In genomic region chr8:61283169-61284081, GRCm38 (mm10) we compare ENCODE assay signal across 8 mouse cellular contexts. TPM values are rescaled to one million over a fixed set of nuclear protein-coding genes. Genes with fewer than 3 reads are reported as not detected.
DNase-seq lines count a peak whose midpoint lies in the region; ATAC-seq and TF ChIP-seq lines count a peak whose summit lies in the region.

No protein-coding gene starts in this region.

- peak; percentile 41; the same call in 1 of the 2 replicates for ATAC-seq in hindbrain, embryonic 11.5 days (ENCODE audit: low FRiP score)
- peak; percentile 42 for ATAC-seq in limb, embryonic 13.5 days (ENCODE audit: low FRiP score, low read depth)
- no peak for ATAC-seq in granulocyte monocyte progenitor cell, adult 5-6 weeks (replicated peaks; ENCODE audit: poor library complexity, severe bottlenecking)

- no peaks in the 10 kb centered on the region for H3K9me3 ChIP-seq in hindbrain, embryonic 11.5 days (ENCODE audit: control insufficient read depth, low read length)
- H3K9me3 ChIP-seq in limb, embryonic 13.5 days, result no peaks in the 10 kb centered on the region

- H3ac ChIP-seq in myocyte (ENCODE audit: control insufficient read depth, insufficient read length), result no peak overlapping the region

- H3K4me2 ChIP-seq in hindbrain, embryonic 11.5 days (replicated peaks; ENCODE audit: low read depth, low read length), result no peak overlapping the region
- peak overlapping the region; percentile 12; the same call in 1 of the 2 replicates for H3K4me2 ChIP-seq in limb, embryonic 13.5 days (replicated peaks)
- H3K4me2 ChIP-seq in myocyte (ENCODE audit: low read depth), result peak overlapping the region; percentile 59

- TF ChIP-seq POLR2A in myocyte (IDR thresholded peaks at IDR 0.05; ENCODE audit: insufficient read length, low read depth), result no peak

- peak; percentile 92 for DNase-seq in heart, adult 11 months
- no peak for DNase-seq in heart, postnatal 25 days (ENCODE audit: low spot score)
- DNase-seq in adrenal gland, postnatal 36 days, result peak; percentile 26 to 55
- DNase-seq in hindbrain, embryonic 11.5 days (ENCODE audit: low spot score), result peak; percentile 42
- DNase-seq in right cerebral cortex, adult 18-20 months, result no peak

- H3K79me2 ChIP-seq in myocyte (ENCODE audit: control insufficient read depth, insufficient read depth), result no peaks in the 10 kb centered on the region

- H3K27ac ChIP-seq in hindbrain, embryonic 11.5 days (ENCODE audit: low read depth, low read length), result no peak overlapping the region
- peak overlapping the region; percentile 40; the same call in 1 of the 2 replicates for H3K27ac ChIP-seq in limb, embryonic 13.5 days

- H3K4me3 ChIP-seq in hindbrain, embryonic 11.5 days (ENCODE audit: low read depth, low read length), result no peak overlapping the region
- no peak overlapping the region for H3K4me3 ChIP-seq in limb, embryonic 13.5 days
- no peak overlapping the region for H3K4me3 ChIP-seq in myocyte

- 3% methylated on average over 12 of the region's 12 CpGs for WGBS in hindbrain, embryonic 11.5 days
- WGBS in limb, embryonic 13.5 days, result 6% methylated on average over 12 of the region's 12 CpGs

- no peak overlapping the region for H3K9ac ChIP-seq in hindbrain, embryonic 11.5 days (ENCODE audit: low read depth, low read length)
- no peak overlapping the region for H3K9ac ChIP-seq in limb, embryonic 13.5 days

- peaks cover 3% of the 10 kb centered on the region for H3K4me1 ChIP-seq in hindbrain, embryonic 11.5 days (replicated peaks; ENCODE audit: control insufficient read depth, insufficient read depth, low read length)
- H3K4me1 ChIP-seq in limb, embryonic 13.5 days, result peaks cover 72% of the 10 kb centered on the region

- no peaks in the 10 kb centered on the region for H3K27me3 ChIP-seq in hindbrain, embryonic 11.5 days (ENCODE audit: control insufficient read depth, insufficient read depth, low read length)
- no peaks in the 10 kb centered on the region for H3K27me3 ChIP-seq in limb, embryonic 13.5 days
- H3K27me3 ChIP-seq in myocyte (ENCODE audit: control insufficient read depth, insufficient read depth, insufficient read length), result no peaks in the 10 kb centered on the region

- intact Hi-C loops in heart, postnatal 25 days (cut with DNase I), result loop anchor here (5.0 kb wide), 1 partner anchor 56 kb away; no protein-coding TSS in a partner anchor

- H3K36me3 ChIP-seq in hindbrain, embryonic 11.5 days (ENCODE audit: control insufficient read depth, insufficient read depth, low read length), result no peaks in the 10 kb centered on the region
- H3K36me3 ChIP-seq in limb, embryonic 13.5 days, result no peaks in the 10 kb centered on the region
- no peaks in the 10 kb centered on the region for H3K36me3 ChIP-seq in myocyte (ENCODE audit: control insufficient read depth, insufficient read depth)

TF ChIP-seq in myocyte, 11 proteins besides CTCF, POLR2A, EP300 and RAD21:
- TF ChIP-seq POLR2AphosphoS2 (IDR thresholded peaks at IDR 0.05; ENCODE audit: insufficient read length, low read depth) (no peak), REST (IDR thresholded peaks at IDR 0.05; ENCODE audit: insufficient read depth, insufficient read length) (no peak), CEBPB (IDR thresholded peaks at IDR 0.05; ENCODE audit: insufficient read depth, poor library complexity, severe bottlenecking) (no peak), MAX (IDR thresholded peaks at IDR 0.05; ENCODE audit: low read depth) (no peak), SRF (IDR thresholded peaks at IDR 0.05; ENCODE audit: control insufficient read depth, insufficient read length, low read depth) (no peak), MYOD1 (IDR thresholded peaks at IDR 0.05; ENCODE audit: control insufficient read depth in 1 of 3, insufficient read length in 2 of 3, low read depth in 2 of 3) (peak in 2 of 3 experiments; percentile 17 to 47), TCF12 (IDR thresholded peaks at IDR 0.05; ENCODE audit: insufficient read depth, poor library complexity, severe bottlenecking) (no peak), E2F4 (IDR thresholded peaks at IDR 0.05; ENCODE audit: insufficient read depth) (no peak), MYOG (IDR thresholded peaks at IDR 0.05; ENCODE audit: control insufficient read depth in 1 of 3, insufficient read depth in 1 of 3, insufficient read length in 2 of 3, low read depth in 2 of 3) (peak in 1 of 3 experiments; percentile 25), USF1 (IDR thresholded peaks at IDR 0.05; ENCODE audit: low read depth) (no peak), TCF3 (IDR thresholded peaks at IDR 0.05; ENCODE audit: insufficient read length, low read depth) (no peak)
TF ChIP-seq in myocyte: peak in this region for 2.

RNA-seq across cellular contexts. Expression of gene Sh3rf1, which starts 59.8 kb away (rescaled TPM):
- 1 to 10 TPM; 5.5 to 6.0 TPM for total RNA-seq in heart, postnatal 25 days (2021)
- 10 to 100 TPM; 10.3 to 12.7 TPM for total RNA-seq in adrenal gland, postnatal 36 days (2021)
- 24.0 and 25.3 TPM in 2 replicates for polyA plus RNA-seq in hindbrain, embryonic 11.5 days (2014; fragmentation: Nextera tagmentation; extraction: Ambion mirVana)
- 11.4 and 12.8 TPM in 2 replicates for polyA plus RNA-seq in limb, embryonic 13.5 days (2015; fragmentation: Nextera tagmentation; extraction: Ambion mirVana)
- polyA plus RNA-seq in myocyte (2012; fragmentation: generic; extraction: Trizol), result 4.2 TPM
- total RNA-seq in granulocyte monocyte progenitor cell, adult 5-6 weeks (2014; fragmentation: Nextera tagmentation), result 2.1 and 3.9 TPM in 2 replicates
- 2.0 and 2.2 TPM in 2 replicates for total RNA-seq in granulocyte monocyte progenitor cell, adult 5-6 weeks (2017)

Comparison
In these comparisons a context has a peak if more than half of its experiments do, and no peak if none do; other contexts are left out.
1. DNase-seq: peak in heart, adult 11 months (single experiment), adrenal gland, postnatal 36 days (2 of 2) and hindbrain, embryonic 11.5 days (single experiment); none in heart, postnatal 25 days (single experiment) and right cerebral cortex, adult 18-20 months (single experiment).